Mouse (Mus musculus) liver, embryonic 15.5 days (tissue): ENCODE data around the gene Ccdc163. TPM values are rescaled to one million over a fixed set of nuclear protein-coding genes. Genes with fewer than 3 reads are reported as not detected.
A peak's percentile ranks its signal among the peaks of the same experiment; 100 is the strongest.

Source experiments
- ATAC-seq: fragments of 200-750 bp; cut with Nextera tagmentation; 2 replicates; pipeline ENCODE4 v1.8.0; 2017; ENCODE audit warnings: moderate number of reproducible peaks, mild to moderate bottlenecking, moderate library complexity; ENCODE audit not compliant: insufficient read depth
- H3K27ac ChIP-seq: fragments of 300-500 bp; sonication (generic); replicated peaks from 2 replicates; pipeline ENCODE4 v1.5.1; 2015; ENCODE audit warnings: mild to moderate bottlenecking, inconsistent platforms
- H3K27me3 ChIP-seq: fragments of 300-500 bp; sonication (generic); 2 replicates; pipeline ENCODE4 v1.6.1; 2015; ENCODE audit warnings: mild to moderate bottlenecking, inconsistent platforms
- H3K36me3 ChIP-seq: fragments of 300-500 bp; sonication (generic); replicated peaks from 2 replicates; pipeline ENCODE4 v1.6.1; 2015; ENCODE audit warnings: moderate library complexity, mild to moderate bottlenecking, inconsistent platforms
- H3K4me1 ChIP-seq: fragments of 300-500 bp; sonication (generic); replicated peaks from 2 replicates; pipeline ENCODE4 v1.6.1; 2015; ENCODE audit warnings: inconsistent platforms
- H3K4me2 ChIP-seq: fragments of 300-500 bp; sonication (generic); 2 replicates; pipeline ENCODE4 v1.6.1; 2015; ENCODE audit warnings: moderate library complexity, mild to moderate bottlenecking, inconsistent platforms
- H3K4me3 ChIP-seq: fragments of 300-500 bp; sonication (generic); replicated peaks from 2 replicates; pipeline ENCODE4 v1.5.1; 2015; ENCODE audit warnings: mild to moderate bottlenecking, inconsistent platforms
- H3K9ac ChIP-seq: fragments of 300-500 bp; sonication (generic); 2 replicates; pipeline ENCODE4 v1.6.1; 2015; ENCODE audit warnings: moderate library complexity, mild to moderate bottlenecking, inconsistent platforms
- H3K9me3 ChIP-seq: fragments of 300-500 bp; sonication (generic); replicated peaks from 2 replicates; pipeline ENCODE4 v1.6.1; 2016; ENCODE audit warnings: inconsistent platforms
- WGBS: fragments of 180-500 bp; shearing (Covaris S2); methylation state at CpG from one replicate; pipeline ENCODE4 v1.1.7; 2015; ENCODE audit warnings: mixed read lengths; ENCODE audit not compliant: insufficient replicate concordance; 5-methylcytosine and 5-hydroxymethylcytosine counted together
- polyA plus RNA-seq: library from polyadenylated mRNA; unstranded; fragments of >200 nt; fragmentation: Nextera tagmentation; extraction: Ambion mirVana; gene quantifications from 2 replicates; pipeline ENCODE4 v1.2.1, GENCODE M21; 2015

Gene Ccdc163
- polyA plus RNA-seq, 1 experiment from 2014 or later, result 10.4 TPM

GRCm38 (mm10) chr4:116777079-116777478 lies 68.8 kb downstream of the Ccdc163 start:
- H3K27me3 ChIP-seq, result no peaks in the 10 kb centered on the region

GRCm38 (mm10) chr4:116780541-116780940 lies 72.2 kb downstream of the Ccdc163 start:
- 42% methylated on average over 2 of the region's 2 CpGs for WGBS
- H3K9me3 ChIP-seq, result no peaks in the 10 kb centered on the region
- no peak overlapping the region for H3K4me3 ChIP-seq
- H3K27me3 ChIP-seq, result no peaks in the 10 kb centered on the region
- ATAC-seq, result no peak
- no peak overlapping the region for H3K27ac ChIP-seq
- H3K4me1 ChIP-seq, result no peaks in the 10 kb centered on the region
- no peak overlapping the region for H3K4me2 ChIP-seq
- H3K36me3 ChIP-seq, result no peaks in the 10 kb centered on the region
- H3K9ac ChIP-seq, result no peak overlapping the region

More at GRCm38 (mm10) chr4:116777079-116777478, 68.8 kb downstream of the Ccdc163 start:
- H3K4me3 ChIP-seq, result no peak overlapping the region
- 60% methylated on average over 3 of the region's 3 CpGs for WGBS
- ATAC-seq, result no peak
- H3K9me3 ChIP-seq, result no peaks in the 10 kb centered on the region
- H3K4me2 ChIP-seq, result no peak overlapping the region
- H3K9ac ChIP-seq, result no peak overlapping the region
- H3K4me1 ChIP-seq, result no peaks in the 10 kb centered on the region
- no peaks in the 10 kb centered on the region for H3K36me3 ChIP-seq
- H3K27ac ChIP-seq, result no peak overlapping the region

GRCm38 (mm10) chr4:116781366-116781765 lies 73.1 kb downstream of the Ccdc163 start:
- Histone ChIP-seq H3K9me3 (no peaks in the 10 kb centered on the region), H3K27me3 (no peaks in the 10 kb centered on the region), H3K9ac (no peak overlapping the region), H3K4me2 (no peak overlapping the region), H3K4me1 (no peaks in the 10 kb centered on the region), H3K36me3 (no peaks in the 10 kb centered on the region), H3K27ac (no peak overlapping the region), H3K4me3 (no peak overlapping the region)
- no peak for ATAC-seq
- WGBS, result 40% methylated on average over 2 of the region's 2 CpGs

DNA sequence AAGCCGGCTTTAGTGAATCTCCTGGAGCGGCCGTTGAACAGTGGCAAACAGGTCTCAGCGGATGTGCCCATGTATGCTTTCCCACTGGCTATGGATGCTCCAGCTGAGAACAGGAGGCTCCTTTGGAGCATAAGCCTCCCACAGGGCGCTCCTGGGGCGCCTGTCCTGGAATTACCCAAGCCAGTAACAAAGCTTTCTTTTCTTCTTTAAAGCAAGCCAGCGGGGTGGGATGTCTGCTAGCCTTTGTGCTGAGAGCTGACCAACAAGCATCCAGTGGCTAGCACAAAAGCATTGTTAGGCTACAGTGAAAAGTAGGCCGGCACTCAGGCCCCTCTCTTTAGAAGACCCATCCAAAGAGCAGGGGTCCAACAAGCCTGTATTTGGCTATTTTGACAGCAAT lies 73.9 kb downstream of the Ccdc163 start:
- H3K4me3 ChIP-seq, result no peak overlapping the region
- no peak overlapping the region for H3K9ac ChIP-seq
- H3K4me2 ChIP-seq, result no peak overlapping the region
- WGBS, result 66% methylated on average over 8 of the region's 8 CpGs
- no peaks in the 10 kb centered on the region for H3K4me1 ChIP-seq
- H3K9me3 ChIP-seq, result no peaks in the 10 kb centered on the region
- no peak overlapping the region for H3K27ac ChIP-seq
- no peaks in the 10 kb centered on the region for H3K36me3 ChIP-seq
- no peaks in the 10 kb centered on the region for H3K27me3 ChIP-seq
- ATAC-seq, result no peak

DNA sequence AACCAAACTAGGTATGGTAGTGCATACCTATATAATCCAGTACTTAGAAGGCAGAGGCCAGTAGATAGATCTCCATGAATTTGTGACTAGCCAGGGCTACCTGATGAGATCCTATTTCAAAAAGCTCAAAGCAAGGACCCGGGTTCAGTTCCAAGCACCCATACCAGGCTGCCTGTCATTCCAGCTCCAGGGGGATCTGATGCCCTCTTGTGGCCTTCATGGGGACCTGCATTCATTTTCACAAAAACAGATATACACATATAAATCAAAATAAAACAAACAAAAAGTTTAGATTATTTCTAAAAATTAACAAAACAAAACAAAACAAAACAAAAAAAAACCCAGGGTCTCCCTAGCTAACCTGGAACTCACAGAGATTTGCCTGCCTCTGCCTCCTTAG lies 78.3 kb downstream of the Ccdc163 start:
- no peak for ATAC-seq
- no peaks in the 10 kb centered on the region for H3K36me3 ChIP-seq
- H3K27ac ChIP-seq, result no peak overlapping the region
- WGBS, result 62% methylated on average over 1 of the region's 1 CpGs
- H3K27me3 ChIP-seq, result no peaks in the 10 kb centered on the region
- peaks cover 7% of the 10 kb centered on the region for H3K4me1 ChIP-seq
- H3K4me2 ChIP-seq, result no peak overlapping the region
- no peak overlapping the region for H3K4me3 ChIP-seq
- H3K9ac ChIP-seq, result no peak overlapping the region
- no peaks in the 10 kb centered on the region for H3K9me3 ChIP-seq

GRCm38 (mm10) chr4:116787985-116788760 lies 79.9 kb downstream of the Ccdc163 start:
- H3K27me3 ChIP-seq, result no peaks in the 10 kb centered on the region
- H3K4me2 ChIP-seq, result no peak overlapping the region
- H3K27ac ChIP-seq, result 0 out of 2 replicates have a peak overlapping the region, but pooled peaks have one; percentile 39
- H3K4me1 ChIP-seq, result peaks cover 7% of the 10 kb centered on the region
- H3K9me3 ChIP-seq, result no peaks in the 10 kb centered on the region
- no peaks in the 10 kb centered on the region for H3K36me3 ChIP-seq
- peak; percentile 42 for ATAC-seq
- H3K4me3 ChIP-seq, result no peak overlapping the region
- WGBS, result 17% methylated on average over 7 of the region's 7 CpGs
- no peak overlapping the region for H3K9ac ChIP-seq

DNA sequence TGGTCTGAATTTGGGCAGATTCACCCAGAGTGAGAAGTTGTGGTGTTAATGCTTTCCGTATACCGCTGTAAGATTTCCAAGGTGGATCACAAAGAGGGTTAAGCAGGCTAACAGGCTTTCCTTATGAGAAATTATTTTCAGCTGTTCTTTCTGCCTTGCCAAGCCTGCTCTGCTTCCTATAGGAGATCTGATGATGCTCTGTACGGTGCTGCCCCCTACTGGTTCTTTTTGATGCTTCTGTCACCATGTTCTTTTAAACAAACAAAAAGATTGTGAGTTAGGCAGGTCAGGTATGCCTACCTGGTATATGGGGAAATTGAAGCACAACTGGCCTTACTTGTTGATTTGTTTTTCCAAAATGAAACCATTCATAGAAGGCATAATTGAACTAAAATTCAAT lies 80.6 kb downstream of the Ccdc163 start:
- Histone ChIP-seq H3K4me2 (no peak overlapping the region), H3K27me3 (no peaks in the 10 kb centered on the region), H3K36me3 (no peaks in the 10 kb centered on the region), H3K9ac (no peak overlapping the region), H3K4me3 (no peak overlapping the region), H3K9me3 (no peaks in the 10 kb centered on the region), H3K4me1 (peaks cover 7% of the 10 kb centered on the region), H3K27ac (peak overlapping the region; percentile 39; the same call in 1 of the 2 replicates)
- ATAC-seq, result no peak
- 14% methylated on average over 3 of the region's 3 CpGs for WGBS

DNA sequence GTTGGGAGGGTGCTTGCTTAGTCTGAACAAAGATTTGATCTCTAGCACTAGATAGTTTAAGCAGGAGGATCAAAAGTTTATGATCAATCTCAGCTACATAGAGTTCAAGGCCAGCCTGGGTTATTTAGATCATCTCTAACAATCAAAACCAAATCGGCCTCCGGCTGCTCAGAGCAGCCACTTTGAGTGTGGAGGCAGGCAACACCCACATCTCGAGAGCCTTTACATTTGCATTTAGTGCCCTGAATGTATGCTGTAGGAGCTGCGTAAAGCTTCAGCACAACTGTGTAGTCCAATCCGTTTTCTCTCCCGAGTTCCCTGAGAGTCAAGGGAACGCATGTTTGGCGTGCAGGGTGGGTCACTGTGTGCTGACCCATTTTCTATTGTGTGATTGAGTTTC lies 84.1 kb downstream of the Ccdc163 start:
- no peak overlapping the region for H3K4me3 ChIP-seq
- H3K9ac ChIP-seq, result no peak overlapping the region
- peaks cover 7% of the 10 kb centered on the region for H3K4me1 ChIP-seq
- no peak overlapping the region for H3K4me2 ChIP-seq
- H3K36me3 ChIP-seq, result no peaks in the 10 kb centered on the region
- ATAC-seq, result no peak
- 72% methylated on average over 8 of the region's 8 CpGs for WGBS
- no peaks in the 10 kb centered on the region for H3K9me3 ChIP-seq
- H3K27me3 ChIP-seq, result no peaks in the 10 kb centered on the region
- H3K27ac ChIP-seq, result no peak overlapping the region

DNA sequence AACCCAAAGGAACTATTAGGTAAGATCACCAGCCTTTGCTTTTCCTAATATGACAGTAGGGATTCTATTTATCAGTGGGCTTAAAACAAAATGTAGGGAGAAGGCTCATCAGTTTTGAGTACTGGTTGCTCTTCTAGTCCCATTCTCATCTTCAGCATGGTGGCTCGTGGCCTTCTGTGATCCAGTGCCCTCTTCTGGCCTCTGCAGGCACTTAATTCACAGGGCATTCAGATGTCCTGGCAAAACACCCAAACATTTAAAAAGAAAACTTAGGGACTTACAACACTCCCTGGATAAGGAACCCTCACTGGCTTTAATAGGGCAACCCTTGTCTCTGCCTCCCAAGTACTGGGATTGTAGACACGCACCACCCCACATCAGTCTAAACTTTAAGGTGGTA lies 86.0 kb downstream of the Ccdc163 start:
- Histone ChIP-seq H3K27me3 (no peaks in the 10 kb centered on the region), H3K36me3 (no peaks in the 10 kb centered on the region), H3K4me2 (no peak overlapping the region), H3K9me3 (no peaks in the 10 kb centered on the region), H3K4me1 (no peaks in the 10 kb centered on the region; the same call in 1 of the 2 replicates), H3K4me3 (no peak overlapping the region), H3K9ac (no peak overlapping the region), H3K27ac (no peak overlapping the region)
- no peak for ATAC-seq
- WGBS, result 65% methylated on average over 2 of the region's 2 CpGs

DNA sequence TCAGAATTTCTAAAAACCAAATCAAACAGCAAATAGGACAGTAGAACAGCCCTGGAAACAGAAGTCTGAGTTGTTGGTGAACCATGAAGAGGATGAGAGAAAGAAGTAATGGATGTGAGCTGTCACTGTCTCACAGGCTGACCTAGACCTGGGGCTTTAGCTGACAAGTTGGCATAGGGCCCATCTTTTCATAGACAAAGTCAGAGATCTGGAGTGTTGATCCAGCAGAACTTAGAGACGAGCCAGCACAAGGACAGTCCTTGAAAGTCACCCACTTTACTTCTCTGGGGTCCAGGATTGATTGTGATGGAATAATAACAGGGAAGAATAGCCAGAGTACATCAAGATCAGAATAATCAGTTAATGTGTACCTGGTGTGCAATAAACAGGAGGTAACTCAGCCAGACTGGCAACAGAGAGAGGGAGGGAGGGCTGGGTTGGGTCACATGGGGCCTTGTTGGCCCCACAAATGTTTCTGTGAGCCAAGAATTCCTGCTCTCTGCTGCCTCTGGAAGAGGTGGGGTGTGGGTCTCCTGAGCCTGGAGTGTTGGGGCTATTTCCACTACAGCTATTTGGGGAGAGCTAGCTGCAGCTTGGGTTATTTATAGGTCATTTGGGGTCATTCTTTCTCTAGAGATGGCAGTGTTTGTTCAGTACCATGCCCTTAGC lies 88.3 kb downstream of the Ccdc163 start:
- no peaks in the 10 kb centered on the region; the same call in 1 of the 2 replicates for H3K4me1 ChIP-seq
- H3K27me3 ChIP-seq, result no peaks in the 10 kb centered on the region
- H3K4me3 ChIP-seq, result no peak overlapping the region
- no peak overlapping the region for H3K9ac ChIP-seq
- no peaks in the 10 kb centered on the region for H3K9me3 ChIP-seq
- no peak for ATAC-seq
- no peak overlapping the region for H3K4me2 ChIP-seq
- WGBS, result 53% methylated on average over 1 of the region's 1 CpGs
- H3K27ac ChIP-seq, result no peak overlapping the region
- H3K36me3 ChIP-seq, result 0 out of 2 replicates have a peak, but pooled peaks cover 4% of the 10 kb centered on the region

DNA sequence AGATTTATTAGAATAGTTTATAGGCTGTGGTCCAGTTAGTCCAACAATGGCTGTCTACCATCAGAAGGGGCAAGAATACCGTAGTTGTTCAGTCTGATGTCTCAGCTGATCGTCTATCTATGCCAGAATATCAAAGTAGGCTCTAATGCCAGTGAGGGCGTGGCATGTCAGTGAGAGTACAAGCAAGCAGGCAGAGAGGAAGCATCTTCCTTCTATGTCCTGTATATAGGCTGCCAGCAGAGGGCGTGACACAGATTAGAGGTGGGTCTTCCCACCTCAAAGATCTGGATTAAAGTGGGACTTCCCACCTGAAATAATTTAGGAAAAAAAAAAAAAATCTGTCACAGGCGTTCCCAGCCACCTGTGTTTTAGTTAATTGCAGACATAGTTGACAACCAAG lies 91.6 kb downstream of the Ccdc163 start:
- Histone ChIP-seq H3K9ac (no peak overlapping the region), H3K36me3 (peaks cover 37% of the 10 kb centered on the region)

More for the DNA sequence above, 91.6 kb downstream of the Ccdc163 start:
- H3K27ac ChIP-seq, result no peak overlapping the region
- H3K9me3 ChIP-seq, result no peaks in the 10 kb centered on the region
- no peak overlapping the region for H3K4me3 ChIP-seq
- no peaks in the 10 kb centered on the region for H3K27me3 ChIP-seq
- 16% methylated on average over 5 of the region's 5 CpGs for WGBS
- no peak overlapping the region for H3K4me2 ChIP-seq
- no peaks in the 10 kb centered on the region; the same call in 1 of the 2 replicates for H3K4me1 ChIP-seq
- ATAC-seq, result no peak
